Mouse (Mus musculus) CH12.LX (cell line): ENCODE data around the gene Zfp658. TPM values are rescaled to one million over a fixed set of nuclear protein-coding genes. Genes with fewer than 3 reads are reported as not detected.

ENCODE experiments used
- DNase-seq: peaks from one replicate; pipeline ENCODE4 v3.0.0-alpha.2; 2013; ENCODE audit errors: extremely low read depth
- H3K27ac ChIP-seq: 2 replicates; pipeline ENCODE4 v1.5.1; 2012; ENCODE audit warnings: low read depth, mild to moderate bottlenecking, control low read depth, moderate library complexity; ENCODE audit not compliant: insufficient read depth
- H3K27me3 ChIP-seq: replicated peaks from 2 replicates; pipeline ENCODE3; 2012; ENCODE audit warnings: inconsistent platforms
- H3K36me3 ChIP-seq, 2 experiments: replicated peaks in 1 of 2; 2 replicates each; pipeline versions ENCODE3 to v1.6.1; 2012; ENCODE audit warnings: inconsistent platforms in 1 of 2, low read length in 1 of 2, mild to moderate bottlenecking in 1 of 2, mixed read lengths in 1 of 2, moderate library complexity in 1 of 2; ENCODE audit not compliant: control insufficient read depth in 1 of 2, insufficient read depth in 1 of 2
- H3K4me1 ChIP-seq, 2 experiments: 2 replicates each; pipeline ENCODE4 v1.6.1; 2012; ENCODE audit warnings: inconsistent platforms in 1 of 2, moderate library complexity in 1 of 2; ENCODE audit not compliant: insufficient read depth in 2 of 2, control insufficient read depth in 1 of 2
- H3K4me2 ChIP-seq: 2 replicates; pipeline ENCODE4 v1.6.1; 2012; ENCODE audit warnings: low read depth, mild to moderate bottlenecking, control low read depth; ENCODE audit not compliant: poor library complexity, insufficient read depth, severe bottlenecking
- H3K4me3 ChIP-seq, 3 experiments: fragments of 150-350 bp in 1 of 3; sonication (generic) in 1 of 3; replicated peaks in 1 of 3; 2 replicates each; pipeline versions ENCODE3 to v1.5.1; 2011 to 2012; ENCODE audit warnings: low read depth in 2 of 3, low read length in 2 of 3, mild to moderate bottlenecking in 2 of 3, moderate library complexity in 2 of 3, control low read depth in 1 of 3, improper control_type of control experiment in 1 of 3, inconsistent platforms in 1 of 3, mixed read lengths in 1 of 3; ENCODE audit not compliant: poor library complexity in 1 of 3
- H3K79me2 ChIP-seq: replicated peaks from 2 replicates; pipeline ENCODE4 v1.6.1; 2012; ENCODE audit warnings: mild to moderate bottlenecking, moderate library complexity; ENCODE audit not compliant: control insufficient read depth, poor library complexity, insufficient read depth, severe bottlenecking; ENCODE audit errors: extremely low read depth
- H3K9ac ChIP-seq: 2 replicates; pipeline ENCODE4 v1.6.1; 2012; ENCODE audit warnings: low read depth, mild to moderate bottlenecking, control low read depth, moderate library complexity; ENCODE audit not compliant: insufficient read depth
- H3K9me3 ChIP-seq: replicated peaks from 2 replicates; pipeline ENCODE3; 2012; ENCODE audit warnings: low read length, inconsistent platforms, mixed read lengths
- BHLHE40 ChIP-seq: IDR thresholded peaks from 2 replicates; pipeline ENCODE4 v1.6.1; 2011; ENCODE audit warnings: mild to moderate bottlenecking, low read depth, low read length, improper control_type of control experiment
- CHD1 ChIP-seq: IDR thresholded peaks from 2 replicates; pipeline ENCODE4 v1.6.1; 2012; ENCODE audit warnings: low read depth, low read length, improper control_type of control experiment, inconsistent platforms
- CHD2 ChIP-seq: IDR thresholded peaks from 2 replicates; pipeline ENCODE4 v1.6.1; 2011; ENCODE audit warnings: low read length, improper control_type of control experiment
- CTCF ChIP-seq, 2 experiments: IDR thresholded peaks in 1 of 2; conservative IDR thresholded peaks in 1 of 2; 2 replicates each; pipeline ENCODE4 v1.5.1; 2011 to 2012; ENCODE audit warnings: low read depth in 2 of 2, low read length in 2 of 2, improper control_type of control experiment in 1 of 2, inconsistent platforms in 1 of 2, mild to moderate bottlenecking in 1 of 2, moderate library complexity in 1 of 2
- E2F4 ChIP-seq: IDR thresholded peaks from 2 replicates; pipeline ENCODE4 v1.6.1; 2011; ENCODE audit warnings: low read depth, low read length, improper control_type of control experiment; ENCODE audit not compliant: insufficient replicate concordance
- ELF1 ChIP-seq: IDR thresholded peaks from 2 replicates; pipeline ENCODE4 v1.6.1; 2014; ENCODE audit warnings: low read depth, mild to moderate bottlenecking, inconsistent platforms, low read length, improper control_type of control experiment
- EP300 ChIP-seq: IDR thresholded peaks from 2 replicates; pipeline ENCODE4 v1.6.1; 2011; ENCODE audit warnings: low read length, improper control_type of control experiment
- HCFC1 ChIP-seq: IDR thresholded peaks from 2 replicates; pipeline ENCODE4 v1.6.1; 2012; ENCODE audit warnings: low read depth, mild to moderate bottlenecking, inconsistent platforms, low read length, improper control_type of control experiment
- IRF4 ChIP-seq: IDR thresholded peaks from 2 replicates; pipeline ENCODE4 v1.6.1; 2014; ENCODE audit warnings: low read depth, mild to moderate bottlenecking, inconsistent platforms, low read length, improper control_type of control experiment
- JUN ChIP-seq: IDR thresholded peaks from 2 replicates; pipeline ENCODE4 v1.6.1; 2011; ENCODE audit warnings: low read depth, mild to moderate bottlenecking, low read length, improper control_type of control experiment, moderate library complexity; ENCODE audit not compliant: insufficient read depth
- JUND ChIP-seq: conservative IDR thresholded peaks from 2 replicates; pipeline ENCODE4 v1.6.1; 2011; ENCODE audit warnings: low read depth, low read length, improper control_type of control experiment
- MAFK ChIP-seq: IDR thresholded peaks from 2 replicates; pipeline ENCODE4 v1.6.1; 2011; ENCODE audit warnings: low read length, improper control_type of control experiment; ENCODE audit not compliant: insufficient replicate concordance
- MAX ChIP-seq: IDR thresholded peaks from 2 replicates; pipeline ENCODE4 v1.6.1; 2011; ENCODE audit warnings: low read length, improper control_type of control experiment
- MAZ ChIP-seq: IDR thresholded peaks from 2 replicates; pipeline ENCODE4 v1.6.1; 2012; ENCODE audit warnings: low read depth, mild to moderate bottlenecking, inconsistent platforms, low read length, improper control_type of control experiment, moderate library complexity
- MEF2A ChIP-seq: IDR thresholded peaks from 2 replicates; pipeline ENCODE4 v1.6.1; 2014; ENCODE audit warnings: low read depth, mild to moderate bottlenecking, inconsistent platforms, low read length, improper control_type of control experiment, borderline replicate concordance
- MXI1 ChIP-seq: IDR thresholded peaks from 2 replicates; pipeline ENCODE4 v1.6.1; 2011; ENCODE audit warnings: mild to moderate bottlenecking, low read depth, low read length, improper control_type of control experiment
- NELFE ChIP-seq: IDR thresholded peaks from 2 replicates; pipeline ENCODE4 v1.6.1; 2011; ENCODE audit warnings: low read depth, low read length, improper control_type of control experiment
- NRF1 ChIP-seq: IDR thresholded peaks from 2 replicates; pipeline ENCODE4 v1.6.1; 2014; ENCODE audit warnings: low read depth, mild to moderate bottlenecking, inconsistent platforms, low read length, improper control_type of control experiment, moderate library complexity
- PAX5 ChIP-seq: IDR thresholded peaks from 2 replicates; pipeline ENCODE4 v1.6.1; 2012; ENCODE audit warnings: low read length, inconsistent platforms, mixed read lengths
- POLR2A ChIP-seq: IDR thresholded peaks from 2 replicates; pipeline ENCODE4 v1.6.1; 2011; ENCODE audit warnings: low read depth, mild to moderate bottlenecking, improper control_type of control experiment, low read length
- POLR2AphosphoS2 ChIP-seq: IDR thresholded peaks from 2 replicates; pipeline ENCODE4 v1.6.1; 2011; ENCODE audit warnings: low read depth, low read length, improper control_type of control experiment
- RAD21 ChIP-seq: IDR thresholded peaks from 2 replicates; pipeline ENCODE4 v1.6.1; 2011; ENCODE audit warnings: low read depth, mild to moderate bottlenecking, low read length, improper control_type of control experiment, moderate library complexity
- RCOR1 ChIP-seq: conservative IDR thresholded peaks from 2 replicates; pipeline ENCODE4 v1.6.1; 2012; ENCODE audit warnings: low read depth, mild to moderate bottlenecking, inconsistent platforms, low read length, improper control_type of control experiment
- SMC3 ChIP-seq: IDR thresholded peaks from 2 replicates; pipeline ENCODE4 v1.6.1; 2011; ENCODE audit warnings: low read depth, low read length, improper control_type of control experiment
- TBP ChIP-seq: conservative IDR thresholded peaks from 2 replicates; pipeline ENCODE4 v1.6.1; 2011; ENCODE audit warnings: low read depth, low read length, improper control_type of control experiment
- TCF12 ChIP-seq: IDR thresholded peaks from 2 replicates; pipeline ENCODE4 v1.6.1; 2014; ENCODE audit warnings: low read depth, mild to moderate bottlenecking, inconsistent platforms, low read length, improper control_type of control experiment
- UBTF ChIP-seq: IDR thresholded peaks from 2 replicates; pipeline ENCODE4 v1.6.1; 2012; ENCODE audit warnings: low read depth, mild to moderate bottlenecking, inconsistent platforms, low read length, improper control_type of control experiment, moderate library complexity
- USF1 ChIP-seq: IDR thresholded peaks from 2 replicates; pipeline ENCODE4 v1.6.1; 2014; ENCODE audit warnings: low read depth, mild to moderate bottlenecking, inconsistent platforms, low read length, improper control_type of control experiment
- USF2 ChIP-seq: conservative IDR thresholded peaks from 2 replicates; pipeline ENCODE4 v1.6.1; 2011; ENCODE audit warnings: low read depth, low read length, improper control_type of control experiment
- ZC3H11A ChIP-seq: IDR thresholded peaks from 2 replicates; pipeline ENCODE4 v1.6.1; 2012; ENCODE audit warnings: low read depth, mild to moderate bottlenecking, inconsistent platforms, low read length, improper control_type of control experiment
- ZMIZ1 ChIP-seq: IDR thresholded peaks from 2 replicates; pipeline ENCODE4 v1.6.1; 2012; ENCODE audit warnings: low read depth, mild to moderate bottlenecking, inconsistent platforms, low read length, improper control_type of control experiment
- ZNF384 ChIP-seq: IDR thresholded peaks from 2 replicates; pipeline ENCODE4 v1.6.1; 2012; ENCODE audit warnings: low read depth, low read length, improper control_type of control experiment, inconsistent platforms
- dilution Hi-C: fragments of 300-500 bp; cut with MboI; formaldehyde crosslinking; loops from 2 replicates; pipeline ENCODE4 v1.14.3; 2020; ENCODE audit warnings: low sequenced_read_pairs; ENCODE audit not compliant: extremely low pct_unique_long_range_greater_than_20kb, extremely low pct_ligation_motif_present
- in situ Hi-C: fragments of 300-500 bp; cut with MboI; formaldehyde crosslinking; loops from 3 replicates; pipeline ENCODE4 v1.14.3; 2019; ENCODE audit warnings: low sequenced_read_pairs, low pct_ligation_motif_present, low pct_unique_long_range_greater_than_20kb, mixed read lengths
- polyA plus RNA-seq: library from polyadenylated mRNA; unstranded; fragments of >175 nt; gene quantifications from 2 replicates; pipeline ENCODE4 v1.2.1, GENCODE M21; 2012; ENCODE audit warnings: low read depth; ENCODE audit not compliant: insufficient read length
- total RNA-seq, 2 experiments: library from RNA; depleted of rRNA; stranded (reverse); fragments of 300-350 nt in 1 of 2; fragments of >200 nt in 1 of 2; gene quantifications; 2 replicates each; pipeline ENCODE4 v1.2.3; 2012 to 2014

Zfp658 gene
- total and polyA plus RNA-seq, 3 experiments, result 2.3 to 3.3 (median 2.9) TPM

GRCm38 (mm10) chr7:43548206-43548605 is 13.8 kb upstream of the Zfp658 start:
- no peaks in the 10 kb centered on the region for H3K9me3 ChIP-seq
- DNase-seq, result no peak
- H3K4me1 ChIP-seq, result peaks cover 7 to 50% of the 10 kb centered on the region in 2 experiments
- dilution Hi-C loops, result no loop called here
- H3K36me3 ChIP-seq, result no peaks in the 10 kb centered on the region
- TF ChIP-seq PAX5, result no peak
- no peak for TF ChIP-seq JUN
- no peak for TF ChIP-seq POLR2A
- no peak for TF ChIP-seq TBP
- TF ChIP-seq ZMIZ1, result no peak
- no peak for TF ChIP-seq ZNF384
- TF ChIP-seq ZC3H11A, result no peak
- TF ChIP-seq CHD2, result no peak
- TF ChIP-seq CHD1, result no peak
- TF ChIP-seq MAZ, result no peak
- TF ChIP-seq SMC3, result no peak
- no peak for TF ChIP-seq BHLHE40
- TF ChIP-seq E2F4, result no peak
- no peak for TF ChIP-seq IRF4
- H3K27ac ChIP-seq, result no peak overlapping the region
- no peak overlapping the region for H3K4me3 ChIP-seq
- no peaks in the 10 kb centered on the region for H3K79me2 ChIP-seq
- no peak overlapping the region for H3K4me2 ChIP-seq
- H3K27me3 ChIP-seq, result no peaks in the 10 kb centered on the region
- in situ Hi-C loops, result no loop called here
- H3K9ac ChIP-seq, result no peak overlapping the region

GRCm38 (mm10) chr7:43553153-43553552 is 8.9 kb upstream of the Zfp658 start:
- peak overlapping the region; percentile 53; the same call in 1 of the 2 replicates for H3K27ac ChIP-seq
- in situ Hi-C loops, result no loop called here
- dilution Hi-C loops, result no loop called here
- H3K79me2 ChIP-seq, result no peaks in the 10 kb centered on the region
- H3K4me1 ChIP-seq, result peaks cover 20 to 38% of the 10 kb centered on the region in 2 experiments
- H3K4me3 ChIP-seq, result no peak overlapping the region
- peak; percentile 69 for DNase-seq
- H3K9ac ChIP-seq, result no peak overlapping the region
- H3K27me3 ChIP-seq, result no peaks in the 10 kb centered on the region
- H3K36me3 ChIP-seq, result no peaks in the 10 kb centered on the region
- H3K4me2 ChIP-seq, result peak overlapping the region; percentile 47
- H3K9me3 ChIP-seq, result no peaks in the 10 kb centered on the region
- TF ChIP-seq USF2 (no peak), ELF1 (peak; percentile 34; the same call in 1 of the 2 replicates), CHD1 (no peak), NELFE (no peak), RAD21 (no peak; the same call in none of the 2 replicates), IRF4 (peak; percentile 80), CHD2 (peak; percentile 66; the same call in 1 of the 2 replicates), TCF12 (peak; percentile 94), HCFC1 (no peak), CTCF (conservative IDR thresholded peaks at IDR 0.05 in 1 of 2, IDR thresholded peaks at IDR 0.05 in 1 of 2; ENCODE audit: low read depth in 2 of 2, low read length in 2 of 2) (no peak), ZC3H11A (no peak), UBTF (no peak), POLR2A (no peak), EP300 (peak; percentile 91), MAX (peak; percentile 68), TBP (no peak), NRF1 (no peak; the same call in 1 of the 2 replicates), USF1 (no peak), MXI1 (peak; percentile 40; the same call in 1 of the 2 replicates), BHLHE40 (peak; percentile 89), JUN (peak; percentile 24; the same call in 1 of the 2 replicates), MEF2A (peak; percentile 49; the same call in 1 of the 2 replicates), MAZ (no peak), ZNF384 (no peak), JUND (0 out of 2 replicates have a peak, but pooled peaks have one; percentile 20), POLR2AphosphoS2 (no peak), ZMIZ1 (no peak; the same call in 1 of the 2 replicates), RCOR1 (no peak), MAFK (0 out of 2 replicates have a peak, but pooled peaks have one; percentile 53)
